Mouse (Mus musculus): ENCODE measurements at regions not wholly inside any gene's neighbourhood (a gene's known extent, or its start where the extent isn't known, plus 50 kb on each side); places are given as distances from the start of the nearest gene placed in this dataset.

DNA sequence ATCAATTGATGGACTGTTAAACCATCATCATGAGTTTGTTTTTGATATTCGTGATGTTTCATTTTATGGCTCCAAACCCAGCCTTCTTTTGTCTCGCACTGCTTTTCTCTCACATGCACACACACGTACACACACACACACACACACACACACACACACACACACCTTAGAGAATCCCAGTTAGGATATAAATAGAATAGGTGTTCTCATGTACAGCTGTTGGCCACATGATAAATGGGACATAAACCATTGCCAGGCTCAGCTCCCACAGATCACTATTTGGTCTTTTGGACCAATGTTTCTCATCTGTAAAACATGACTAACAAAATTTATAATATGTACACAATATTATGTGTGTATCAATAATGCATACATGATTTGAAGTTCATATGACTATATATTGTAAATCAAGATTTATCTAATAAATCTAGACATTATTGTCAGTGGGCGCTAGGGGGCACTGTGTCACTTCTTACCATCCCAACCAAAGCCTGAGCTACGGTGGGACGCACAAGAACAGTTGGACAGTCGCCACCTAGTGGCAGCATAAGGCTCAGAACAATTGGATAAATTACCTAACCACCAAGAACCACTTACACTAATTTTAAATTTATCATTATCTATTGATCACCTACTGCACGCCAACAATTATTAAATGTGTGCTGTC, 151.9 kb upstream of the Rag2 start:
- ChIA-PET CTCF (interaction anchor here (0.5 to 2.5 kb wide), 30 partner anchors 9 to 1802 kb away, joined by 3 to 23 read pairs (median 3); partner anchors contain the start of genes B230118H07Rik (in 1 of the 4) and Rag1 (in 1 of the 4)), POLR2A (interaction anchor here in 1 of 4 experiments (0.5 kb wide), 1 partner anchor 468 kb away, joined by 5 read pairs; no protein-coding TSS in a partner anchor)

DNA sequence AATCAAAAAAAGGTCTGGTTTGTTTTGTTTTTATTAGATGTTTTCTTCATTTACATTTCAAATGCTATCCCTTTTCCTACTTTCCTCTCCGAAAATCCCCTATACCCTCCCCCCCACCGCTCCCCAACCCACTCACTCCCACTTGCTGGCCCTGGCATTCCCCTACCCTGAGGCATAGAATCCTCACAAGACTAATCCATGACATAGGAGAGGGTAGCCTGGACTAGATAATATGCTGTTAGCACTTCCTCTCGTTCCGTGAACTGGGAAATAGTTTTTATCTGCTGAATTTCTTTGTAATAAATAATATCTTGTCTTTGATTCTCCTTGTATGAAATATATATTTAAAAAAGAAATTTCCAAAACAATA, 151.4 kb upstream of the Rag2 start:
- POLR2A ChIA-PET: interaction anchor here in 1 of 4 experiments (0.5 kb wide), 1 partner anchor 468 kb away, joined by 5 read pairs; no protein-coding TSS in a partner anchor
- CTCF ChIA-PET: interaction anchor here (0.5 to 2.5 kb wide), 28 partner anchors 9 to 1803 kb away, joined by 3 to 23 read pairs (median 3); partner anchors contain the start of genes B230118H07Rik (in 1 of the 4) and Rag1 (in 1 of the 4)

DNA sequence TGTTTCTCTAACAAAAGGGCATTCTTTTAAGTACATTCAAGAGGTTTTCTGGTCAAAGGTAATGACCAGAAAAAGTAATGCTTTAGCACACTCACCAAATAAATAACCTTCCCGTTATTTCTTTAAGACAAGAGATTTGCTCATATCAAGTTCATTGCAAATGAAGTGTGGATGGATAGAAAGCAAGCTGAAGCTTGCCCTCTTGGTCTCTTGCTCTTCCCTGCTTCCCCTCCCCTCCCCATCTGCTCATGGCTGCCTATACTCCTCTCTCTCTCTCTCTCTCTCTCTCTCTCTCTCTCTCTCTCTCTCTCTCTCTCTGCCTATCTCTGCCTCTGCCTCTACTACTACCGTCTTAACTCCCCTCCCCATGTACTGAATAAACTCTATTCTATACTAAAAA, 147.7 kb upstream of the Rag2 start:
- CTCF ChIA-PET: interaction anchor here in 1 of 4 experiments (0.7 kb wide), 1 partner anchor 1389 kb away, joined by 8 read pairs; no protein-coding TSS in a partner anchor

GRCm38 (mm10) chr2:101490207-101490606, 134.3 kb upstream of the Rag2 start:
- CTCF ChIA-PET: interaction anchor here in 1 of 4 experiments (0.7 kb wide), 1 partner anchor 118 kb away, joined by 3 read pairs; no protein-coding TSS in a partner anchor
- POLR2A ChIA-PET: no interaction called here

More for the DNA sequence above, 147.7 kb upstream of the Rag2 start:
- POLR2A ChIA-PET: no interaction called here

- ChIA-PET CTCF (no interaction called here), POLR2A (no interaction called here)
Measured at GRCm38 (mm10) chr2:101491762-101492161, 132.8 kb upstream of the Rag2 start.

DNA sequence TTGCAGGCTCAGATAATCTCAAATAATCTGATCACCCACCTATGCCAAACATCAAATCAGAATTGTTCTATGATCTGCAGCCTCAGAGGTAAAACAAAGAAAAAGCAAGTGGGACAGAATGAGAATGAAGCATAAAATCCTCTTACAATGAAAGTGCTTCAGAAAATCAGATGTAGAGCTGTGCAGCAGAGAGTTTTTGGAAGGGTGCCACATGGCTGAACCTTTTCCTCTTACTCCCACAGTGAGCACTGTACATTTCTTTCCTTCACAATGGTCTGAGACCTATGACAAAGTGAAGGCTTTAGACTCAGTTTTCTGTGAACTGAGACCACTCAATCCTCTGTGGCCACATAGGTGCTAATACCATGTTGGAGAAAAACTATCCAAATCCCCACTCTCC, 116.4 kb upstream of the Rag2 start:
- CTCF ChIA-PET: no interaction called here
- POLR2A ChIA-PET: no interaction called here

Measured in embryonic stem cell, embryonic (primary cell).